Mouse (Mus musculus): ENCODE results near the gene Rnf187. TPM values are rescaled to one million over a fixed set of nuclear protein-coding genes. Genes with fewer than 3 reads are reported as not detected.
A peak's percentile ranks its signal among the peaks of the same experiment; 100 is the strongest.
"Not testable (repeated sequence)": the region's sequence is repeated elsewhere in the genome, so short reads cannot be mapped to it uniquely, and the experiment has no call there.

Rnf187 gene
- polyA plus RNA-seq, 1 experiment, result 271 TPM

DNA sequence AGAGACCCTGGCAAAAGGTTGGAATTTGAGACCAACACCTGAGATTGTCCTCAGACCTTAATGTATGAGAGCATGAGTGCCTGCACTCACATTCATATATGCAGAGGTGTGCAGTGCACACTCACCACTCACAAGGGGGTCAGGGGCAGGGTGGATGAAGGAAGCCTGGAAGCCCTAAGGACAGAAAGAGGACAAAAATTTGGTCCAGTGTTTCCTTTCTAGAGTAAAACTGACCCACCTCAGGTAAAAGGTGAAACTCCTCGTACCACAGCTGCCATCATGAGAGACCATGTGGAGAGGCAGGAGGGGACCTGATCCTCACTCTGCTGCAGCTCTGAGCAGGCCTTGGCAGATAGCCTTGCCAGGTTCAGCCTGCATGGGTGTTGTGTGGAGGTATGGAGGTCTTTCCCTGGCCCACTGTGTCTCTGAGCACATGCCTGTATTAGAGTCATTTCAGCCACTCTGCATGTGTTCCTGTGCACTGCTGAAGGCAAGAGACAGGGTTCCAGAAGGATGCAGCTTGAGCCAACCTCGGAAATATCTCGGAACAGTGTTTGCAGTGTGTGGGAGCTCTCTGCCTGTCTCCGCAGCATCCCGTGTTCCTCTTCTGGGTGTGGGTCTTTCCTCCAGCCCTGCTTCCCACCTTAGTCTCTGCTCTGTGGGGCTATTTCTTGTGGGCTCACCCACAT, 18.7 kb upstream of the Rnf187 start:
- peaks cover 30% of the 10 kb centered on the region for H3K36me3 ChIP-seq (replicated peaks; ENCODE audit: low read length)
- H3K27me3 ChIP-seq (replicated peaks), result peaks cover 15% of the 10 kb centered on the region
- TF ChIP-seq GATA1 (IDR thresholded peaks at IDR 0.05; ENCODE audit: borderline replicate concordance, low read length), result no peak
- TF ChIP-seq FLI1 (IDR thresholded peaks at IDR 0.05; ENCODE audit: low read length), result no peak
- H3K9me3 ChIP-seq, result peaks cover 13% of the 10 kb centered on the region
- H3K4me1 ChIP-seq, result peaks cover 61% of the 10 kb centered on the region
- H3K4me3 ChIP-seq (replicated peaks), result peak overlapping the region; percentile 74

DNA sequence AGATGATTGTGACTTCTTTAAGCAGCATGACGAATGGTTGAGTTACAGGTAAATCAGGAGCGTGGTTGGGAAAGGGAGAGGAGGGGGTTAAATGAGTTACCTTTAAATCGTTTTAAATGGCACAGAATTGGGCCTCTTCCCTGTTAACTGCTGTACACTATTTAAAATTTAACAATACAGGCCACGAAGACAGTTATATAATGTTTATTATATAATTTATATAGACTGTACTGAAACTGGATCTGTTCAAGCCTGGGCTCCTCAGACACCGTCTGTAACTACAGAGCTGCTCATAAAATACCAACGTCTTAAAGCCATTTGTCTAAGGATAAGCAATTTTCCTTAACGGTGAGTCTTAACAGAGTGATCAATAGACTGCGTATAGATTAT, 17.1 kb upstream of the Rnf187 start:
- H3K4me3 ChIP-seq (replicated peaks), result peak overlapping the region; percentile 96
- peaks cover 55% of the 10 kb centered on the region for H3K4me1 ChIP-seq
- H3K36me3 ChIP-seq (replicated peaks; ENCODE audit: low read length), result peaks cover 22% of the 10 kb centered on the region
- peaks cover 13% of the 10 kb centered on the region for H3K27me3 ChIP-seq (replicated peaks)
- H3K9me3 ChIP-seq, result no peaks in the 10 kb centered on the region
- TF ChIP-seq FLI1 (IDR thresholded peaks at IDR 0.05; ENCODE audit: low read length), result no peak
- no peak for TF ChIP-seq GATA1 (IDR thresholded peaks at IDR 0.05; ENCODE audit: borderline replicate concordance, low read length)

DNA sequence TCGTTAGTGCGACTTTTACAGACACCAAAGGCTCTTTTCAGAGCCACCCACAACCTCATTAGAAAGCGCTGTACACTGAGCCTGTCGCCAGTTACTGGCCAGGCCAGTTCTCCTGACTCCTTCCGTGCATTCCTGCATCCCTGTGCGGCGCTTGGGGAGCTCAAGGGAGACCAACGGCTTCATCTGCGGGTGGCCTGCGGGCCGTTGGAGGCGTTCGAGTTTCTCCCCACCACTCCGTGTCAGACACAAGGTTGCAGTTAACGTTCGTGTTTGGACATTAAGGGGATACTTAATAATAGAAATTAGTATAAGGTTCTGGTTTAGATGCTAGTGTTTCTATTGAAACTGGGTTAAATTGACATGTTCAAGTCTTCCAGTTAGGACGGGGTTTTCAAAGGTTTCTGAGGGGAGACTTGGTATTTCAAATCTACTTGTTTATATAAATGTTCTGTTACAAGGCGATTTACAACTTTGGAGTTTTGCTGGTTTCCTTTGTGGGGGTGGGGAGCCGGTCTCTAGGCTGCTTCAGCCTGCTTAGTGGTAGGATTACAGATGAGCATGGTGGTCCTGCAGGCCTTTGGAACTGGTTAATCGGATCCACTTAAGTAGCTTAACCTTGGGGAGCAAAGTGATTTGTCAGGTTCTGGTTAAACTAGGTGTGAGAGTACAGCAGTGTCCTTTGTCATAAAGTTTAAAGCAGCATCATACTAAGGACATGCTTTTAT, 16.6 kb upstream of the Rnf187 start:
- Histone ChIP-seq H3K27me3 (replicated peaks) (peaks cover 17% of the 10 kb centered on the region), H3K9me3 (no peaks in the 10 kb centered on the region), H3K4me1 (peaks cover 53% of the 10 kb centered on the region), H3K36me3 (replicated peaks; ENCODE audit: low read length) (peaks cover 22% of the 10 kb centered on the region), H3K4me3 (replicated peaks) (peak overlapping the region; percentile 96)
- TF ChIP-seq GATA1 (IDR thresholded peaks at IDR 0.05; ENCODE audit: borderline replicate concordance, low read length) (no peak), FLI1 (IDR thresholded peaks at IDR 0.05; ENCODE audit: low read length) (no peak)

DNA sequence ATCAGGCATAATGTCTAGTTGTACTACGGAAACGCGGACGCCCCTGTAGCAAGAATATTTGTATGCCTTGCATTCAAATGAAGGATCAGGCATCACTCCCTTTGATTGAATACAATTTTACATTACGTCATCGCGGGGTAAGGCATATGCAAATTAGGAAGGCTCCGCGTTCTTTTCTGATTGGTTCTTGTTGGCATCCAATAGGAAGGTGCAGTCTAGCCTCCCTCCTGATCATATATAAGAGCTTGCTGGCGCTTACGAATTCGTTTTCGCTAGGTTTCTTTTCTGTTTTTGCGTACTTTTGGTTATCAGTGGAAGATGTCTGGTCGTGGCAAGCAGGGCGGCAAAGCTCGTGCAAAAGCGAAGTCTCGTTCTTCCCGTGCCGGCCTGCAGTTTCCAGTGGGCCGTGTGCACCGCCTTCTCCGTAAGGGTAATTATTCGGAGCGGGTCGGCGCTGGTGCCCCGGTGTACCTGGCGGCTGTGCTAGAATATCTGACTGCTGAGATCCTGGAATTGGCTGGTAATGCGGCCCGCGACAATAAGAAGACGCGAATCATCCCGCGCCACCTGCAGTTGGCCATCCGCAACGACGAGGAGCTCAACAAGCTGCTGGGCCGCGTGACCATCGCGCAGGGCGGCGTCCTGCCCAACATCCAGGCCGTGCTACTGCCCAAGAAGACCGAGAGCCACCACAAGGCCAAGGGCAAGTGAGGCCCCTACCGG, 15.9 kb upstream of the Rnf187 start, which contains the start of the genes Hist3h2a and Trim17:
TSS of gene Hist3h2a (plus strand) at position 266 of the 723 bp plus-strand sequence.
TSS of gene Trim17 (plus strand) at position 266 of the 723 bp plus-strand sequence.
- Histone ChIP-seq H3K9me3 (no peaks in the 10 kb centered on the region), H3K4me3 (replicated peaks) (peak within 1 kb of the TSS; percentile 96), H3K36me3 (replicated peaks; ENCODE audit: low read length) (peaks cover 22% of the 10 kb centered on the region), H3K27me3 (replicated peaks) (peaks cover 24% of the 10 kb centered on the region), H3K4me1 (peaks cover 47% of the 10 kb centered on the region)
- no peak for TF ChIP-seq FLI1 (IDR thresholded peaks at IDR 0.05; ENCODE audit: low read length)
- TF ChIP-seq GATA1 (IDR thresholded peaks at IDR 0.05; ENCODE audit: borderline replicate concordance, low read length), result no peak

DNA sequence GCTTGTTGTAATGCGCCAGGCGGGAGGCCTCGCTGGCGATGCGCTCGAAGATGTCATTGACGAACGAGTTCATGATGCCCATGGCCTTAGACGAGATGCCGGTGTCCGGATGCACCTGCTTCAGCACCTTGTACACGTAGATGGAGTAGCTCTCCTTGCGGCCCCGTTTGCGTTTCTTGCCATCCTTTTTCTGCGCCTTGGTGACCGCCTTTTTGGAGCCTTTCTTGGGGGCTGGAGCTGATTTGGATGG, 15.4 kb upstream of the Rnf187 start:
- peaks cover 47% of the 10 kb centered on the region for H3K4me1 ChIP-seq
- peak overlapping the region; percentile 96 for H3K4me3 ChIP-seq (replicated peaks)
- peaks cover 29% of the 10 kb centered on the region for H3K27me3 ChIP-seq (replicated peaks)
- peaks cover 22% of the 10 kb centered on the region for H3K36me3 ChIP-seq (replicated peaks; ENCODE audit: low read length)
- H3K9me3 ChIP-seq, result not testable (repeated sequence)

DNA sequence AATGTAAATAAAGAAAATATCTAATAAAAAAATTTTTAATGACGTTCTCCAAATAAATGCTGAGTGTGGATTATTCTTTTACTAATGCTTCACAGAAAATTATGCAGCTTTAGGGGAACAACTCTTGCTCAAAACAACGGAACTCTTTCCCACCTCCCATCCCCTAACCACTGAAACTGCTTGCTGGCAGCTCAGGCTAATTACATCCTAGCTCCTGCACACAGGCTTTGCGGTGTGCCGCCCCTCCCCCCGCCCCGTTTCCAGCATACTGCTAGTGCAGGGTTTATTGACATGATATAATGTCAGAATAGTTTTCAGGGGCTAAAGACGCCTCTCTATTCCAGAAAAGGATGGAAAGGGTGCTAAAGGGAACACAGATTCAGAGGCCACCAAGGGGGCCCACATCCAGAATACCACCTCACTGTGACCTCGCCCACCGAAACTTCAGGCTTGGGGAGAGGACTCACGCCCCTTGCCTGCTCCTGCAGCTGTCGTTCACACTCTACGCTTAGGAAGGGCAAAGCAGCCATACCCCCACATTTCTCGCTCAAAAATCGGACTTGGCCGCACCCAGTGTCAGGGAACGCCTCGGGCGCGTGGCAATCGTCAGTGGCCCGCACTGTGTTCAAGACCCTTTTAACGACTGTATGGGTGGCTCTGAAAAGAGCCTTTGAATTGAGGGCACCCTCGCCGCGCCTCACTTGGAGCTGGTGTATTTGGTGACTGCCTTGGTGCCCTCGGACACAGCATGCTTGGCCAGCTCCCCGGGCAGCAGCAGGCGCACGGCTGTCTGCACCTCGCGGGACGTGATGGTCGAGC, 14.8 kb upstream of the Rnf187 start:
- H3K4me1 ChIP-seq, result peaks cover 47% of the 10 kb centered on the region
- TF ChIP-seq GATA1 (IDR thresholded peaks at IDR 0.05; ENCODE audit: borderline replicate concordance, low read length) (no peak), FLI1 (IDR thresholded peaks at IDR 0.05; ENCODE audit: low read length) (no peak)
- peaks cover 20% of the 10 kb centered on the region for H3K36me3 ChIP-seq (replicated peaks; ENCODE audit: low read length)
- H3K4me3 ChIP-seq (replicated peaks), result peak overlapping the region; percentile 92
- no peaks in the 10 kb centered on the region for H3K9me3 ChIP-seq
- peaks cover 32% of the 10 kb centered on the region for H3K27me3 ChIP-seq (replicated peaks)

- Histone ChIP-seq H3K4me1 (peaks cover 38% of the 10 kb centered on the region), H3K4me3 (replicated peaks) (no peak overlapping the region), H3K27me3 (replicated peaks) (peaks cover 47% of the 10 kb centered on the region), H3K9me3 (no peaks in the 10 kb centered on the region), H3K36me3 (replicated peaks; ENCODE audit: low read length) (peaks cover under 1% of the 10 kb centered on the region)
- no peak for TF ChIP-seq GATA1 (IDR thresholded peaks at IDR 0.05; ENCODE audit: borderline replicate concordance, low read length)
- no peak for TF ChIP-seq FLI1 (IDR thresholded peaks at IDR 0.05; ENCODE audit: low read length)
Measured at GRCm38 (mm10) chr11:58951210-58951609, 12.5 kb upstream of the Rnf187 start.

DNA sequence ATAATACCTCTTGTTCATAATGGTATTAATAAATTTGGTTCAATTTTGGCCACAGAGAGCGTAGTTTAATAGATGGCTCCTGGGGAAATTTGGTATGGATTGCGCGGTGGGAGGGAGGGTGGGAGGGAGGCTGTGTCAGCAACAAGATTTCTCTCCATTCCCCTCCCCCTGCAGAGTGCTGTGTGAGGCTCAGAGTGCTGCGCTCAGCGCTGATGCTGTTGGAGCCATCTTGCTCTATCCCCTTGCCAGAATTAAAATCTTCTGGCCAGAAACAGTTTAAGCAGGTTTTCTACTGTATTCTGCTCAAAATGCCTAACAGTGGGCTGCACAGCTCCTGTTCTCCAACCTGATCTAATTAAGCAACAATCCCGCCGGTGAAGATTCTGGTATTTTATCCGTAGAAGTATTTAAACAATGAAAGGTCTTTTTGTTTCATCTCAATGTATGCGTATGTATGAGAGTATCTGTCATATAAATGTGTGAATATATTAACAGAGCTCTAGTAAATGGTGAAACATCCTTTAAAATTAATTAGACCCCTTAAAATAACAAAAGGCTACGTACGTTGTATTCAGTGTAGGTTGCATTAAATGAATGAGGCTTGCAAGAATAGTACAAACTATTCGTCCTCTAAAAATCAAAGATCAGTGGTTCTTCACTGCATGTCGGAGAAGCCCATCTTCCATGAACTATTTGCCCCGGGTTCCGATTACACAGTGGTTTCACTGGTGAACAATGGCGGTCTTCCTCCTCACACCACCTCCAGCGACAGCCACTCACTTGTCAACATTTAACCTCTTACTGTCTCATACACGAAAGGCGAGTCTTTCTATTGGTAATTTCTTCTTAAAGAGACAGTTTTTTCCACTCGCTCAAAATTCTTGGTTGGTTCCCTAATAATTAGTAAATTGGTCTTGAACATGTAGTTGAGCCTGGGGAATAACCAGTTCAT, 11.0 kb upstream of the Rnf187 start:
- H3K27me3 ChIP-seq (replicated peaks), result peaks cover 61% of the 10 kb centered on the region
- peak overlapping the region; percentile 66 for H3K4me3 ChIP-seq (replicated peaks)
- TF ChIP-seq GATA1 (IDR thresholded peaks at IDR 0.05; ENCODE audit: borderline replicate concordance, low read length) (no peak), FLI1 (IDR thresholded peaks at IDR 0.05; ENCODE audit: low read length) (no peak)

More for the DNA sequence above, 11.0 kb upstream of the Rnf187 start:
- Histone ChIP-seq H3K9me3 (no peaks in the 10 kb centered on the region), H3K36me3 (replicated peaks; ENCODE audit: low read length) (no peaks in the 10 kb centered on the region), H3K4me1 (peaks cover 30% of the 10 kb centered on the region)

Measured in megakaryocyte, embryonic 14.5 days (primary cell).